9 mouse cellular contexts compared by ENCODE assay signal in genomic region chr11:51617693-51618092, GRCm38 (mm10). TPM values are rescaled to one million over a fixed set of nuclear protein-coding genes. Genes with fewer than 3 reads are reported as not detected.
DNase-seq lines count a peak whose midpoint lies in the region; ATAC-seq and TF ChIP-seq lines count a peak whose summit lies in the region.
"Had no signal": no experiment of that assay in that cellular context is flagged by ENCODE, and none has a peak within 500 bp of the region (broad histone marks: within the 10 kb centered on the region; RNA-seq: fewer than 3 reads in every experiment).

No protein-coding gene starts in this region.

- H3K36me3 ChIP-seq in forebrain, postnatal 0 days (ENCODE audit: insufficient read depth): peaks cover 8% of the 10 kb centered on the region; the same call in 1 of the 2 replicates
- H3K36me3 ChIP-seq in forebrain, embryonic 15.5 days: peaks cover 10% of the 10 kb centered on the region
- 0 out of 2 replicates have a peak, but pooled peaks cover 4% of the 10 kb centered on the region for H3K36me3 ChIP-seq in kidney, postnatal 0 days (ENCODE audit: insufficient read depth, low read length)
- peaks cover 2% of the 10 kb centered on the region for H3K36me3 ChIP-seq in spleen, adult 2 months (ENCODE audit: control insufficient read depth, insufficient read depth, low read length)

- no peak for TF ChIP-seq POLR2A in bone marrow, adult 2 months (IDR thresholded peaks at IDR 0.05; ENCODE audit: borderline replicate concordance, control insufficient read depth, low read depth, low read length)
- TF ChIP-seq POLR2A in spleen, adult 2 months (IDR thresholded peaks at IDR 0.05; ENCODE audit: low read depth, low read length): no peak

- H3K9me3 ChIP-seq in forebrain, postnatal 0 days (ENCODE audit: low read length): no peaks in the 10 kb centered on the region
- H3K9me3 ChIP-seq in forebrain, embryonic 15.5 days: no peaks in the 10 kb centered on the region
- H3K9me3 ChIP-seq in kidney, postnatal 0 days (replicated peaks; ENCODE audit: low read length): no peaks in the 10 kb centered on the region
- H3K9me3 ChIP-seq: stomach, embryonic 15.5 days had no signal

- ATAC-seq in forebrain, postnatal 0 days: no peak
- no peak for ATAC-seq in forebrain, embryonic 15.5 days (replicated peaks)
- ATAC-seq in erythroblast, adult 5-6 weeks (replicated peaks; ENCODE audit: low FRiP score, poor library complexity, severe bottlenecking): peak; percentile 54; the same call in 1 of the 2 replicates
- ATAC-seq in kidney, postnatal 0 days (replicated peaks; ENCODE audit: low FRiP score, low read depth): no peak

- no peak overlapping the region for H3K27ac ChIP-seq in forebrain, postnatal 0 days (ENCODE audit: low read depth, low read length)
- H3K27ac ChIP-seq in forebrain, embryonic 15.5 days (replicated peaks): no peak overlapping the region
- H3K27ac ChIP-seq in bone marrow, adult 2 months (ENCODE audit: control insufficient read depth, insufficient read depth, low read depth, low read length, poor library complexity): no peak overlapping the region
- no peak overlapping the region for H3K27ac ChIP-seq in kidney, postnatal 0 days
- H3K27ac ChIP-seq in spleen, adult 2 months (ENCODE audit: insufficient read depth, low read length): no peak overlapping the region
- H3K27ac ChIP-seq: stomach, embryonic 15.5 days had no signal

- whole genome bisulfite sequencing in forebrain, postnatal 0 days: under 1% methylated on average over 4 of the region's 4 CpGs
- WGBS in forebrain, embryonic 15.5 days: 3% methylated on average over 4 of the region's 4 CpGs
- under 1% methylated on average over 4 of the region's 4 CpGs for WGBS in bone marrow, adult 2 months
- under 1% methylated on average over 4 of the region's 4 CpGs for WGBS in kidney, postnatal 0 days
- WGBS in spleen, adult 2 months: 1% methylated on average over 4 of the region's 4 CpGs

- peak; percentile 79 for TF ChIP-seq CTCF in forebrain, postnatal 0 days (IDR thresholded peaks at IDR 0.05; ENCODE audit: low read depth)
- peak; percentile 76 for TF ChIP-seq CTCF in bone marrow, adult 2 months (IDR thresholded peaks at IDR 0.05; ENCODE audit: control insufficient read depth, insufficient read depth, low read length)
- peak; percentile 88 for TF ChIP-seq CTCF in kidney, postnatal 0 days (IDR thresholded peaks at IDR 0.05; ENCODE audit: low read depth)
- peak; percentile 75; the same call in 1 of the 2 replicates for TF ChIP-seq CTCF in spleen, adult 2 months (IDR thresholded peaks at IDR 0.05; ENCODE audit: extremely low read depth, insufficient read depth, insufficient read length, insufficient replicate concordance)

- H3K4me2 ChIP-seq in forebrain, postnatal 0 days (ENCODE audit: low read depth): no peak overlapping the region
- no peak overlapping the region for H3K4me2 ChIP-seq in forebrain, embryonic 15.5 days (replicated peaks)
- no peak overlapping the region for H3K4me2 ChIP-seq in kidney, postnatal 0 days (ENCODE audit: low read length)
- H3K4me2 ChIP-seq: stomach, embryonic 15.5 days had no signal

- peak; percentile 66 for DNase-seq in forebrain, postnatal 0 days
- peak; percentile 80 to 83 for DNase-seq in B cell, adult 2 months
- DNase-seq in kidney, postnatal 0 days (ENCODE audit: low spot score): peak; percentile 91
- DNase-seq in lung, postnatal 10 days: peak; percentile 90
- DNase-seq in spleen, adult 2 months (ENCODE audit: low read depth in 1 of 2, low spot score in 2 of 2): peak; percentile 53 to 70

- H3K4me1 ChIP-seq in forebrain, postnatal 0 days (ENCODE audit: insufficient read depth): 0 out of 2 replicates have a peak, but pooled peaks cover 3% of the 10 kb centered on the region
- peaks cover 30% of the 10 kb centered on the region for H3K4me1 ChIP-seq in forebrain, embryonic 15.5 days
- peaks cover 4% of the 10 kb centered on the region for H3K4me1 ChIP-seq in bone marrow, adult 2 months (ENCODE audit: control insufficient read depth, insufficient read depth, low read length)
- H3K4me1 ChIP-seq in kidney, postnatal 0 days (replicated peaks; ENCODE audit: insufficient read depth, low read length): peaks cover 16% of the 10 kb centered on the region
- peaks cover 2% of the 10 kb centered on the region; the same call in 1 of the 2 replicates for H3K4me1 ChIP-seq in spleen, adult 2 months (ENCODE audit: control insufficient read depth, insufficient read depth, insufficient read length)

- no peak overlapping the region for H3K4me3 ChIP-seq in forebrain, postnatal 0 days (ENCODE audit: low read depth, low read length)
- H3K4me3 ChIP-seq in forebrain, embryonic 15.5 days: no peak overlapping the region
- H3K4me3 ChIP-seq in bone marrow, adult 2 months (replicated peaks; ENCODE audit: control insufficient read depth, low read depth, low read length): no peak overlapping the region
- H3K4me3 ChIP-seq in kidney, postnatal 0 days (replicated peaks; ENCODE audit: low read depth, low read length): no peak overlapping the region
- H3K4me3 ChIP-seq in spleen, adult 2 months (ENCODE audit: extremely low read depth, insufficient read depth, insufficient read length): no peak overlapping the region
- H3K4me3 ChIP-seq: stomach, embryonic 15.5 days had no signal

- no peak overlapping the region for H3K9ac ChIP-seq in forebrain, postnatal 0 days
- no peak overlapping the region for H3K9ac ChIP-seq in forebrain, embryonic 15.5 days (replicated peaks)
- H3K9ac ChIP-seq in kidney, postnatal 0 days (ENCODE audit: low read depth, low read length): no peak overlapping the region
- H3K9ac ChIP-seq: stomach, embryonic 15.5 days had no signal

- no peaks in the 10 kb centered on the region for H3K27me3 ChIP-seq in forebrain, postnatal 0 days (ENCODE audit: insufficient read depth, low read length)
- H3K27me3 ChIP-seq in forebrain, embryonic 15.5 days: no peaks in the 10 kb centered on the region
- H3K27me3 ChIP-seq in kidney, postnatal 0 days (ENCODE audit: insufficient read depth, low read length): no peaks in the 10 kb centered on the region
- H3K27me3 ChIP-seq in spleen, adult 2 months (ENCODE audit: control insufficient read depth, insufficient read depth, low read length): no peaks in the 10 kb centered on the region
- H3K27me3 ChIP-seq: stomach, embryonic 15.5 days had no signal

RNA-seq across cellular contexts. Expression of gene Nhp2, which starts 1.8 kb away (rescaled TPM):
- total RNA-seq in forebrain, postnatal 0 days (2014; rRNA removed): 66.5 and 81.2 TPM in 2 replicates
- 118 and 155 TPM in 2 replicates for polyA plus RNA-seq in forebrain, postnatal 0 days (2015; fragmentation: Nextera tagmentation; extraction: Ambion mirVana)
- 98.5 and 102 TPM in 2 replicates for polyA plus RNA-seq in forebrain, embryonic 15.5 days (2015; fragmentation: Nextera tagmentation; extraction: Ambion mirVana)
- polyA plus RNA-seq in bone marrow, adult 2 months (2011; ENCODE audit: insufficient read depth, insufficient read length, low replicate concordance, missing spikeins): 58.3 and 118 TPM in 2 replicates
- 7.5 and 27.6 TPM in 2 replicates for total RNA-seq in erythroblast, adult 5-6 weeks (2015; ENCODE audit: low replicate concordance)
- total RNA-seq in erythroblast, adult 5-6 weeks (2017; ENCODE audit: low replicate concordance): 19.2 and 23.3 TPM in 2 replicates
- polyA plus RNA-seq in kidney, postnatal 0 days (2015; fragmentation: Nextera tagmentation; extraction: Ambion mirVana): 134 and 136 TPM in 2 replicates
- polyA plus RNA-seq in spleen, adult 2 months (2012; rRNA removed): 34.3 and 41.2 TPM in 2 replicates

RNA-seq across cellular contexts. Expression of gene Hnrnpab, which starts 11.0 kb away (rescaled TPM):
- total RNA-seq in forebrain, postnatal 0 days (2014; rRNA removed): 324 and 364 TPM in 2 replicates
- 350 and 374 TPM in 2 replicates for polyA plus RNA-seq in forebrain, postnatal 0 days (2015; fragmentation: Nextera tagmentation; extraction: Ambion mirVana)
- 588 and 604 TPM in 2 replicates for polyA plus RNA-seq in forebrain, embryonic 15.5 days (2015; fragmentation: Nextera tagmentation; extraction: Ambion mirVana)
- polyA plus RNA-seq in bone marrow, adult 2 months (2011; ENCODE audit: insufficient read depth, insufficient read length, low replicate concordance, missing spikeins): 188 and 198 TPM in 2 replicates
- 140 and 157 TPM in 2 replicates for total RNA-seq in erythroblast, adult 5-6 weeks (2015; ENCODE audit: low replicate concordance)
- 174 and 180 TPM in 2 replicates for total RNA-seq in erythroblast, adult 5-6 weeks (2017; ENCODE audit: low replicate concordance)
- 293 and 336 TPM in 2 replicates for polyA plus RNA-seq in kidney, postnatal 0 days (2015; fragmentation: Nextera tagmentation; extraction: Ambion mirVana)
- 146 and 314 TPM in 2 replicates for polyA plus RNA-seq in spleen, adult 2 months (2012; rRNA removed)

RNA-seq across cellular contexts. Expression of gene Rmnd5b, which starts 18.0 kb away (rescaled TPM):
- 70.7 and 88.2 TPM in 2 replicates for total RNA-seq in forebrain, postnatal 0 days (2014; rRNA removed)
- polyA plus RNA-seq in forebrain, postnatal 0 days (2015; fragmentation: Nextera tagmentation; extraction: Ambion mirVana): 74.4 and 75.9 TPM in 2 replicates
- 69.6 and 77.7 TPM in 2 replicates for polyA plus RNA-seq in forebrain, embryonic 15.5 days (2015; fragmentation: Nextera tagmentation; extraction: Ambion mirVana)
- 14.8 and 19.3 TPM in 2 replicates for polyA plus RNA-seq in bone marrow, adult 2 months (2011; ENCODE audit: insufficient read depth, insufficient read length, low replicate concordance, missing spikeins)
- 17.3 and 18.6 TPM in 2 replicates for total RNA-seq in erythroblast, adult 5-6 weeks (2015; ENCODE audit: low replicate concordance)
- 3.6 and 3.9 TPM in 2 replicates for total RNA-seq in erythroblast, adult 5-6 weeks (2017; ENCODE audit: low replicate concordance)
- polyA plus RNA-seq in kidney, postnatal 0 days (2015; fragmentation: Nextera tagmentation; extraction: Ambion mirVana): 40.8 and 42.5 TPM in 2 replicates
- 71.2 and 87.4 TPM in 2 replicates for polyA plus RNA-seq in spleen, adult 2 months (2012; rRNA removed)

RNA-seq across cellular contexts. Expression of gene N4bp3, which starts 32.9 kb away (rescaled TPM):
- 23.4 and 26.4 TPM in 2 replicates for total RNA-seq in forebrain, postnatal 0 days (2014; rRNA removed)
- 17.3 and 17.9 TPM in 2 replicates for polyA plus RNA-seq in forebrain, postnatal 0 days (2015; fragmentation: Nextera tagmentation; extraction: Ambion mirVana)
- polyA plus RNA-seq in forebrain, embryonic 15.5 days (2015; fragmentation: Nextera tagmentation; extraction: Ambion mirVana): 10.2 and 10.8 TPM in 2 replicates
- polyA plus RNA-seq in bone marrow, adult 2 months (2011; ENCODE audit: insufficient read depth, insufficient read length, low replicate concordance, missing spikeins): 2.7 and 5.7 TPM in 2 replicates
- total RNA-seq in erythroblast, adult 5-6 weeks (2015; ENCODE audit: low replicate concordance): 1.0 TPM in 1 of 2 replicates, not detected in the other
- not detected in 2 replicates for total RNA-seq in erythroblast, adult 5-6 weeks (2017; ENCODE audit: low replicate concordance)
- polyA plus RNA-seq in kidney, postnatal 0 days (2015; fragmentation: Nextera tagmentation; extraction: Ambion mirVana): 28.5 and 30.6 TPM in 2 replicates
- 11.3 and 14.7 TPM in 2 replicates for polyA plus RNA-seq in spleen, adult 2 months (2012; rRNA removed)

RNA-seq across cellular contexts. Expression of gene D930048N14Rik, which starts 33.1 kb away (rescaled TPM):
- 0.85 and 1.1 TPM in 2 replicates for total RNA-seq in forebrain, postnatal 0 days (2014; rRNA removed)
- polyA plus RNA-seq in forebrain, postnatal 0 days (2015; fragmentation: Nextera tagmentation; extraction: Ambion mirVana): 0.39 and 0.46 TPM in 2 replicates
- polyA plus RNA-seq in forebrain, embryonic 15.5 days (2015; fragmentation: Nextera tagmentation; extraction: Ambion mirVana): 0.47 and 0.57 TPM in 2 replicates
- polyA plus RNA-seq in bone marrow, adult 2 months (2011; ENCODE audit: insufficient read depth, insufficient read length, low replicate concordance, missing spikeins): 0.29 and 0.72 TPM in 2 replicates
- 0.84 TPM in 1 of 2 replicates, not detected in the other for total RNA-seq in erythroblast, adult 5-6 weeks (2015; ENCODE audit: low replicate concordance)
- not detected in 2 replicates for total RNA-seq in erythroblast, adult 5-6 weeks (2017; ENCODE audit: low replicate concordance)
- polyA plus RNA-seq in kidney, postnatal 0 days (2015; fragmentation: Nextera tagmentation; extraction: Ambion mirVana): 1.9 and 2.0 TPM in 2 replicates
- polyA plus RNA-seq in spleen, adult 2 months (2012; rRNA removed): 3.4 and 5.0 TPM in 2 replicates
